Mouse (Mus musculus): ENCODE results near the gene Garnl3.
"Not testable (repeated sequence)": the region's sequence is repeated elsewhere in the genome, so short reads cannot be mapped to it uniquely, and the experiment has no call there.

The Garnl3 gene

DNA sequence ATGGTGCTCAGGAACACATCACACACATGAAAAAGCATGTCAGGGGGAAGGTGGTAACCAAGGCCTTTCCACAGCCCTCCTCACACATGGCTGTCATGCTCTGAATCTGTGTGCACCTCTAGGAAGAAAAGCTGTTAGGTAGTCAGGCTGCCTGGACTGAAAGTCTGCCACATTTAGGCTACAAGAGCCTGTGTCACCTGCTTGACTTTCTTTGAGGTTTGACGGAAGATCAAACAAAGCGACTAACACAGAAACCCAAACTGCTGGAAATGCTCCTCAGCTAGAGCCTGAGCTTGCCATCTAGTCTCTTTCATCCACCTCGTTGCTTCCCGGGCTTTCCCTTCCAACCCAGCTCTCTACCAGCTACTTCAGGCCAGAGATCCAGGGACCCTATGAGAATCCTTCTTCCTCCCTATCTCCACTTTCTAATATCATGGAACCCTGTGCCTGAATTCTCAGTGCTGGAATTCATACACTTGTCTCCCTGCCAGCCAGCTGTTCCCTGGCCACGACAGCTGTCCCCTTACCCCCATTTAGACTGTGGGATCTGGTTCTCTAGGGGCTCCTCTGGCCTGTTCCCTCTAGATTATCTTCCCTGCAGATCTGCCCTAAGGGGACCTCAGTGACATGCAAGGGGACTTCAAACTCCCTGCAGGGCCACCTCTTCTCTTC is 98.9 kb downstream of the Garnl3 start:
- DNase-seq (ENCODE audit: low read depth, low spot score), result no peak

GRCm38 (mm10) chr2:33025040-33025439 is 106.4 kb downstream of the Garnl3 start:
- DNase-seq (ENCODE audit: low read depth, low spot score), result no peak

GRCm38 (mm10) chr2:33024564-33024963 is 106.9 kb downstream of the Garnl3 start:
- no peak for DNase-seq (ENCODE audit: low read depth, low spot score)

DNA sequence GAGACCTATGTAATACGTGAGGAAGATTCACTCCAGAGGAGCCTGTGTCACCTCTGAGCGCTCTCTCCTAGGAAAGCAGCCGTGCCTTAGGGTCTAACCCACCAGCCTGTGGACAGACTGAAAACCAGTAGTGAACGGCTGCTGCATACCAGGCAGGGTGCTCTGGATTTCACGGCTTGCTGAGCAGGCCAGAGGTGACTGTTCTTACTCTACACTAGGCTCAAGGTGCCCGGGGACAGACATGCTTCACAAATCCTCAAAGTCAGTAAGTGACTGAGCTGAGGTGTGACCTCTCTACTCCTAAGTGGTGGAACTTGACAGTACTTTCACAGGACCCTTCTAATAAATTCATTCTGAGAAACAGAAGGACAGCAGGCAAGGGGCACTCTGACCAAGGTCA is 108.6 kb downstream of the Garnl3 start:
- DNase-seq (ENCODE audit: low read depth, low spot score), result no peak

DNA sequence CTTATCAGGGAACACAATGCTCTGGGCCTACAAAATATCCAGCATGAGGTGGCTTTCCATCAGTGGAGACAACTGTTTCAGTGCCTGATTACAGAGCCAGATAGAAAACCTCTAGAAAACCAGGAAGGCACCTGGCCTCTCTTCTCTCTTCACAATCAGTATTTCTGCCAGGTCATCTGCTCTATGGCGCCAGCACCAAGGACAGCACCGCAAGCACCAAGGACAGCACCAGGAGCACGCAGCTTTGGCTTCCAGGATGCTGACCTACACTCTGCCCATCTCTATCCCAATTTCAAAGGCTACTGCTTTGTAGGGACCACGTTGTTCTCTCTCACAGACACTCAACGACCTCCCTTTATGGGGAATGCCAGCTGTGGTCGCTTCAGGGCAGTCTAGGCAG is 113.4 kb downstream of the Garnl3 start:
- DNase-seq (ENCODE audit: low read depth, low spot score), result no peak

GRCm38 (mm10) chr2:33017191-33017590 is 114.3 kb downstream of the Garnl3 start:
- DNase-seq (ENCODE audit: low read depth, low spot score), result no peak

GRCm38 (mm10) chr2:33014877-33015276 is 116.6 kb downstream of the Garnl3 start:
- no peak for DNase-seq (ENCODE audit: low read depth, low spot score)

GRCm38 (mm10) chr2:33009055-33009454 is 122.4 kb downstream of the Garnl3 start:
- not testable (repeated sequence) for DNase-seq (ENCODE audit: low read depth, low spot score)

GRCm38 (mm10) chr2:33005041-33005440 is 126.4 kb downstream of the Garnl3 start:
- DNase-seq (ENCODE audit: low read depth, low spot score), result no peak

DNA sequence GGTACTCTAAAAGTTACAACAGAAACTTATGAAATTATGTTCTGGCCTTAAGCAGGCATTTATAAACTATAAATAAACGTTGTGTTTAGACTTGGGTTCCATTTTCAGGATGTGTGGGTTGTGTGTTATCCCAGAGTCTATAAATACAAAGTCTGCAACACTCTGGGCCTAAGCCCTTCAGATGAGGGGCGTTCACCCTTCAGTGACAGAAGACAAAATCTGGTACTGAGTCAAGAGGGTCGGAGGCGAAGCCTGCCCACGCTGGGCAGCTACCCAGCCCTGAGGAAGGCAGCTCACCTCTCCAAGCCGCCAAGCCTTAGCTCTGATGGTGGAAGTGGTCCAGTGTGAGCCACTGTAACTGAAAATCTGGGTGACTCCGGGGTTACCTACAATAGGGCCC is 129.3 kb downstream of the Garnl3 start:
- DNase-seq (ENCODE audit: low read depth, low spot score), result no peak

DNA sequence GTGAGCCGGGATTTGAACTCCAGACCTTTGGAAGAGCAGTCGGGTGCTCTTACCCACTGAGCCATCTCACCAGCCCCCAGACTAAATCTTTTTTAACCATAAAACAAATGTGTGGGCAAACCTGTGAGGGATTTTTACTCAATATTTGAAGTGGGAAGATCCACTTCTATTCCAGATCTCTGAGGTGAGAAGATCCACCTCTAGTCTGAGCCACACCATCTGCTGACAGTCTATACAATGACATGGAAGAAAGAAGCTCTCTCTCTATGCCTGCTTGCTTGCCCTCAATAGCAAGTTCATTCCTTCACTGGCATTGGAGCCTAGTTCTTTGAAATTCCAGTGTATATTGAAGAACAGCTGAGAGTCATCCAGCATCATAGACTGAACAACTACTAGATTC is 131.7 kb downstream of the Garnl3 start:
- DNase-seq (ENCODE audit: low read depth, low spot score), result no peak

DNA sequence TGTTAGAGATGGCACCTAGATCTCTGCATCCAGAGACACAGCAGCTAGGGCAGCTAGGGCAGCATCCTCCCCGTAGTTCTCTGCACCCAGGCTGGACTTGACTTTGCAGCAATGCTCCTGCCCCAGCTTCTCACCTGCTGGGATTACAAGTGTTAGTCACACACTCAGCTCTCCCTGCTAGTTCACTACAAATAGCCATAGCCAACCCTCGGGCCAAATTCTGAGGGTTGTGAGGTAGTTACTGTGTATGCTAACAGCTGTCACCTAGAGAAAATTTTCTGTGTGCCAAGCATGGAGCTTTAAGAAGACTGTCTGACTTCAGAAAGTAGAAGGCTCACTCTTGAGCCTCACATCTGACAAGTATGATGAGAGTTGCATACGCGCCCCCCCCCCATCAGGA is 133.7 kb downstream of the Garnl3 start:
- DNase-seq (ENCODE audit: low read depth, low spot score), result no peak

DNA sequence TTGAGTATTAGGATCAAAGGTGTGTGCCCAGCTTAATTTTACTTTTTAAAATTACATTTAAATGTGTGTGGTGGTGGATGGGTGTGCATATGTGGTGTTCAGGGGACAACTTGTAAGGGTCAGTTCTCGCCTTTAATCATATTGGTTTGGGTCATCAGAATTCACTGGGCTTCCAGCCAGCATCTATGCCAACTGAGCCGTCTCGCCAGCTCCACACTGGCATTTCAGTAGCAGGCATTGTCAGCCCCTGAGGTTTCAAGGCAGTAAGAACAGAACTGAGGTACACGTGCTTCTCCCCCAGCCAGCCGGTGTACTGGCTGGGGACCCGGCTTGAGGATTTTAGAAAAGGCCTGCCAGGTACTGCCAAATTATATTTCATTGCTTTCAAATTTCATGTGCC is 134.4 kb downstream of the Garnl3 start:
- no peak for DNase-seq (ENCODE audit: low read depth, low spot score)

DNA sequence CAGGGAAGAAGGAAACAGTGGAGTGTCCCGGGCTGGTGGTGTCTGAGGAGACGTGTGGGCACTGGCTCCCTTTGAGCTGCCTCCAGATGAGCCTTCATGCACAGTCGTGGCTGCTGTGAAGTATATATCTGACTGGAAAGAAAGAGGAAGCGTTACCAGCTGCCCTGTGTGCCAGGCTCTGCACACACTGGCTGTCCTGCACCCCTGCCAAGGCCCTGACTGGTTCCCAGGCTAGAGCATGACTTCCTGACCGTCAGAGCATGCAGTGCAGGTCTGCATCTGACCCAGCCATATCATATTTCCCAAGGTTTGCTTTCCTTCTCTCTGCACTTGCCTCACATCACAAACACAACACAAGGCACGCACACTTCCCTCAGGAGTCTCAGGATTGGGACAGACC is 139.3 kb downstream of the Garnl3 start:
- no peak for DNase-seq (ENCODE audit: low read depth, low spot score)

- DNase-seq (ENCODE audit: low read depth, low spot score), result no peak
These were observed 141.2 kb downstream of the Garnl3 start for GRCm38 (mm10) chr2:32990167-32990832.

- DNase-seq (ENCODE audit: low read depth, low spot score), result no peak
These were observed 142.1 kb downstream of the Garnl3 start for GRCm38 (mm10) chr2:32989376-32989775.

DNA sequence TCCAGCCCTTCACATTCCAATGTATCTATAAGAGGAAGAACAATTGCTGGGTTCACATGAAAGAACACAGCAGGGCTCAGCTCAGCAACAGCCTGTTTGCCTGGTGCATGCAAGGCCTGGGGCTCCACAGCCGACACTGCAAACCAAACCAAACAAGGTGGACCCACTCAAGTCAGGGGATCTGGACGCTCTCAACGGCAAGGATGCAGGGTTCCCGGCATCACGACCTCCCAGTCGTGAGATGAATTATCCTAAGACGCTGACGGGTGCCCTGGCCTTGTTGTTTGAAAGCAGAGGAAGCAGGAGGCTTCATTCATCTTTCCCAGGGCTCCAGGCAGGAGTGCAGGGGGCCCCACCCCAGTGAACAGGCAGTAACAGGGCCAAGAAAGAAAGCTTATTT is 145.6 kb downstream of the Garnl3 start:
- DNase-seq (ENCODE audit: low read depth, low spot score), result no peak

GRCm38 (mm10) chr2:32983617-32984016 is 147.8 kb downstream of the Garnl3 start:
- DNase-seq (ENCODE audit: low read depth, low spot score), result no peak

DNA sequence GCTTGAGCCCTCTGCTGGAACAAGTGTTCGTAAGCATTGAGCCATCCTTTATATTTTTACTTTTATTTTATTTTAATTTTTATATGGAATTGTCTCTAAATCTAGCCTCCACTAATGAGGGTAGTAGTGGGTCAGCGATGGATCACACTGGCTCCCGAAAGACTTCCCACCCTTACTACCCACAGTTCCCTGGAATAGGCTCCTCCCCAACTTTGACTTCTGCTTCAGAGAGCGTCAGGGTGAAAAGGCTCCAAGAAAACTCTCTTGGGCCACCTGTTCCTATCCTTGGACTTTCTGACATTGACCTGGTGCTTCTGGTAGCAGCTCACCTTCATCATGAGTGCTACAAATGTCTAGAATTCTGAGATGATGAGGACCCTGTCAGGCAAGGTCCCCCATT is 148.8 kb downstream of the Garnl3 start:
- no peak for DNase-seq (ENCODE audit: low read depth, low spot score)

GRCm38 (mm10) chr2:32981725-32982271 is 149.7 kb downstream of the Garnl3 start, which contains the start of gene Slc2a8:
Slc2a8 (minus strand) TSS chr2:32982083.
- DNase-seq (ENCODE audit: low read depth, low spot score), result peak; percentile 95

- no peak for DNase-seq (ENCODE audit: low read depth, low spot score)
These were observed 150.2 kb downstream of the Garnl3 start for GRCm38 (mm10) chr2:32981281-32981680.

- no peak for DNase-seq (ENCODE audit: low read depth, low spot score)
These were observed 151.8 kb downstream of the Garnl3 start for GRCm38 (mm10) chr2:32979675-32980074.

GRCm38 (mm10) chr2:32978675-32979074 is 152.8 kb downstream of the Garnl3 start:
- DNase-seq (ENCODE audit: low read depth, low spot score), result no peak

Data from skeletal muscle tissue, adult 2 months (tissue).